Mouse (Mus musculus): ENCODE data around the gene Pakap. TPM values are rescaled to one million over a fixed set of nuclear protein-coding genes. Genes with fewer than 3 reads are reported as not detected.

Pakap gene
- total RNA-seq, 2 experiments from 2014 or later: 6.7 to 7.0 TPM

DNA sequence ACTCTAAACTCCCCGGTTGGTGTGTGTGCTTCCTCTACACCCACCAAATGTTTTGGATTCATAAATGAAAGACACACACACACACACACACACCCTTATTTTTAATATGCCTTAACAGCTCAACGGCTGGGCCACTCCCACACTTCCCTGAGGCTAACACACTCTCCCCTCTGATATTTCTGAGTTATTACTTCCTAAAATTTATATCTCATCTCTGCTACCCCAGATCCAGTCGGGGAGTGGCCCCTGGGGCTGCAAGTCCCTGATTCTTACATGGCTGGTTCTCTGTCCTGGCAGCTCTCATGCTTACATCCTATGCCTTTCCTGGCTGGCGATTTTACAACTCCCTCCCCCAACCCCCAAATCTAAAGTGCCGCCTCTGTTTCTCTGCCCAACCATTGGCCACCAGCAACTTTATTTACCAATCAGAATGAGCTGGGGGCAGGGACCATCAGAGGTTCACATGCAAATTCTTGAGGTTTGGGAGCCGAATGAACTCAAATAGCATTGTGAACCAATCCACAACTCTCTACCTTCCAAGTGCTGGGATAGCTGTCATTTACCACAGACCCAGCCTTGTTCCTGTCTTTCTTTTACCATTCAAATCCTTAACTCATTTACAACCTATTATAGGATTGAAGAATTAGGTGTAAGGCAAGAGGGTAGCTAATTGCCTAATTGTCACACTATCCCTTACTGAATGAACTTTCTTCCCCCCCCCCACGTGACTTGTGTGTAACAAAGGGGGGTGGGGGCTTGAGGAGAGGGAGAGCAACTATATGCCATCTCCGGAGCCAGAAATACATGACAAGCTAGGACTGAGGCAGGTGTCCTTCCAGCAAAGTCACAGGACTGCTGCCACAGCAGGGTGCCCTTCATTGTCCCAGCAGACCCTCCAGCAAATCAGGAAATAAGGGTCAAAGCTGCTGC lies 351.8 kb downstream of the Pakap start:
- DNase-seq: no peak

DNA sequence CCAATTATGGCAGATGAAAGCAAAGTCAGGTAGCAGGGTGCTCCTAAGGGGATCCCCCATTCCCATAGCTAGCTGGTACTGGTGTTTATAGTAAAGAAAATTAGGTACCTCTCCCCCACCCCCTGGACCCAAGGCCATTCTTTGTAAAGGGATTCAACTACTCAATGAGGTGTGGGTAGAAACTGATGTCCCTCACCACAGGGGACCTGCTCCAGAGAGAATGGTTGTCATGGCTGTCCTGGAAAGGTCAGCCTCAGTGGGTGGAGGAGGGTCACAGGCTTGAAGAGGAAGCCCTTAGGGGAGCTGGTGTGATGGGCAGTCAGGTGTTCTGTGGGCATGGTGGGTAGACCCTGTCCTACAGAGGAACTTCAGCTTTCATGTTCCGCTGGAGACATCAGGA lies 352.5 kb downstream of the Pakap start:
- DNase-seq: no peak

DNA sequence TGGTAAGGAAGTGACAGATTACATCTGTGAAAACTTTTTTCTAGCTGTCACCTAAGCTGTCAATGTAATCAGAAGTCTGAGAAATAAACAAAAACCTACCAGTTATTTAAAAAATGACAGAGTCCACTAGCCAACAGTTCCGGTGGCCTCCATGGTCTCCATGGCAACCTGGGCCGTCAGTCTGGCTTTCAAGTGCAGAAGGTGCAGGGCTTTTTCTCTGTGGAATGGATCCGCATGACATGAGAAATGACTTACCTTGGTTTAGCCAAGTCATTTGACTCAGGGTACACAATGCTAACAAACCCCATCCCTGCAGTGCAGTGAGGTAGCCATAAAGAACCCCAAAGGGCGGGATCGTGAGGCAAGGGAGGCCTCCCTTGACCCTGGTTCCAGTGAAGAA lies 354.2 kb downstream of the Pakap start:
- DNase-seq: no peak

DNA sequence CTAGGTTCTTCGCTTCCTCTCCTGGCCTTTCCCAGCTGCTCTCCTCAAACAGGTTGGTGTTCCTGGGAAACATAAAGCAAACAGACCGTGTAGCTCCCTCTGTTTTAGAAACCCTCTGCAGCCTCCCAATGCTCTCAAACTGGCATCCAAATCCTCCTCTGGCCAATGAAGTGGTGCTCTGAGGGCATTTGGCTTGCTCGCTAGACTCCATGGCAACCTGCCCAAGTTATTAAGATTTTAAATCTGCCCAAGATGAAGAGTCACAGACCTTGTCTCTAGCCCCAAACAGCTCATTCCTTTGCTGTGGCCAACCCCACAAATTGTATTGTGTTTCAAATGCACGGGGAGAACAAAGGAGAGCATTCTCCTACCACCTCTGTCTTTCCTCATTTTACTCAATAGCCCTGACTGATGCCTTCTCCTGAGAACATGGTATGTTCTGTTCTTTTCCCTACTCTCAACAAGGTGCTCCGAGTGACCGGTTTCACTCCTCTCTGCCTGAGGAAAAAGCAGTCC lies 356.6 kb downstream of the Pakap start:
- no peak for DNase-seq

DNA sequence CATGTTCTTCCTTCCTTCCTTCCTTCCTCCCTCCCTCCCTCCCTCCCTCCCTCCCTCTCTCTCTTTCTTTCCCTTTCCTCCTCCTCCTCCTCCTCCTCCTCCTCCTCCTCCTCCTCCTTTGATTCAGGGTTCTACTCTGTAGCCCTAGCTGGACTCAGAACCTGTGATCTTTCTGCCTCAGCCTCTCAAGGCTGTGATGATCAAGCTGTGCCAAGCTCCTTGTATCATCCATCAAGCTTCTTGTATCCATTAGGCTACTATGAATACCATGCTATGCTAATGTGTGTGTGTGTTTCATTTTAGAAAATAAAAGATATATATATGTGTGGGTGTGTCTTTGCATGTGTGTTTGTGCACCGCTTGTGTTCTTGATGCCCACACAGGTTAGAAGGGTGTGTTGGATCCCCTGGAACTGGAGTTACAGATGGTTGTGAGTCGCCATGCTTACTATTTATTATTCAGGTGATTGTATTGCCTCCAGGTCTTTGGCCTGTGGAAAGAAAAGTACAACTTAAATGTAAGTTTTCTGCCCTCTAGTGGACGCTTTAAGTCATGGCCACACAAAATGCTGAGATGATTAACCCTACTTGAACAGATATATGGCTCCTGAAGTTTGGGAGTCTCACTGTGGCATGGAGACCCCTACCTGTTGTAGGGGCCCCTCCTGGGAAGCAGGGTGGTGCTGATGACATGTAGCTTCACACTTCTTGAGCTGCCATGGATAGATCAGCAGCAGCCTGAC lies 359.7 kb downstream of the Pakap start:
- no peak for DNase-seq

DNA sequence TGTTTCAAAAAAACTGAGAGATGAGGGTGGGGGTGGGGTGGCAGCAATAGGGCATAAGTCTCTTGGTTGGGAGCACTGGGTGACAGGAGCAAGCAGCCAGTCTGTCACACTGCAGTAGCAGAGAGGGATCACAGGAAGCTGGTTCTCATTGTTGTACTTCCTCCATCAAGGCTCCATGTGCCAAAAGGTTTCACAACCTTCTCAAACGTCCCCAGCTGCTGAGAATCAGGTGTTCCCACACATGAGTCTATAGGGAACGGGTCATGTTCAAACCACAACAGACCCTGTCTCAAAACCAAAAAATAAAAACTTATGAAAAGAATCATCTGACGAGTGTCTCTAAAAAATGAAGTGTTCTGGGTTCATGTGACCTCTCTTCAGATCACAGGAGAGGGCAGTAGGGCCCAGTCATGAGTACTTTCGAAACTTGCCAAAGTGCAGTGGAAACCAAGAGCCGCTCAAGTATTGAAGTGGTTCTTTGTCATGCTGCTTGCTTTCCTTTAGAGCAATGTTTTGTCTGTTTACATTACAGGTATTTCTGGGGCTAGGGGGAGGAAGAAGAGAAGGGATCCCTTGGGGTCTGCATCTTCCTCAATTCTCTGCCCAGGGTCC lies 362.7 kb downstream of the Pakap start:
- DNase-seq: no peak

DNA sequence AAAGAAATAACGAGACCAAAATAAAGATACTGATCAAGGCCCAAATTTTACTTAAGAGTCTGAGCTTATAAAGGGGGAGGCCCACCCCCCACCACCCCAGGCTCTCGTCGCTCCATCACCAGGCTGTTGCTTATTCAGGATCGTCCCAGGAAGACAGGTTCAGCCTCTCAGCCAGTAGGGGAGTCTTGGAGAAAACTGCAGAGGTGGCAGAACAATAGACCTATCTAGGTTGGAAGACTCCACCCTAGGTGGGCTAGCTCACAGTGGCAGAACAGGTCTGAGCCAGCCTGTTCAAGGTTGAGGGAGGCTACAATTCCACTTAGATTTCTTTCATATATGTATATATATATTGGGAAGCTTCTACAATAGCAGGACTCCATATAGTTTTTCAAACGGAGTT lies 366.2 kb downstream of the Pakap start:
- DNase-seq: no peak

DNA sequence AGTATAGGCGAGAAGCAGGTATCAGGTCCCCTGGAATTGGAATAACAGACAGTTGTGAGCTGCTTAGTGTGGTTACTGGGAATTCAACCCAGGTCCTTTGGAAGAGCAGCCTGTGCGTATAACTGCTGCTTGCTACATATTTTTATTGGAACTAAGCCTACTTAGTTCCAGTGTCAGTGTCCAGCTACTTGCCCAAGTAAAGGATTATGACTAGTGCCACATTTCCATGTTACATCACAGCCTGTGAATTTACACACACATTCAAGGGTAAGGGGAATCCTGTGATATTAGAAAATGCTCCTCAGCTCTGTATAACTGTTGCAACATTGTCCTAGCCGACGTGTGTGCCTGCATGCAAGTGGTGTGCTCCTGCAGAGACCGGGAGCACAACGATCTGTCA lies 369.3 kb downstream of the Pakap start:
- DNase-seq: no peak

DNA sequence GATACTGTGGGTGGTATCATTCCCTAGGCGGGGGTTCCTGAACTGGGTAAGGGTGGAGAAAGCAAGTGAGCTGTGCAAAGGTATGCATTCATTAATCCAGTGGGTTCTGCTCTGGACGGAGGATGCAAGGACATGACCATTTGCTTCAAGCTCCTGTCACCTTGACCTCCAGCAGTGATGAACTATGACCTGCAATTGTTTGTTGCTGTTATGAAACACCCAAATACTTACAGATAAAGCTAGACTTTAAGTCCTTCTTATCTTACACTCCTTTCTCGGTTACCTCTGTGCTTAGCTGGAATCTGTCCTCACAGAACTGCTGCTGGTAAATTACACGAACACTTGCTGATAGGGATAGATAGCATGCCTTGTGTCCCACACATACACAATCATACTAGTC lies 372.7 kb downstream of the Pakap start:
- no peak for DNase-seq

DNA sequence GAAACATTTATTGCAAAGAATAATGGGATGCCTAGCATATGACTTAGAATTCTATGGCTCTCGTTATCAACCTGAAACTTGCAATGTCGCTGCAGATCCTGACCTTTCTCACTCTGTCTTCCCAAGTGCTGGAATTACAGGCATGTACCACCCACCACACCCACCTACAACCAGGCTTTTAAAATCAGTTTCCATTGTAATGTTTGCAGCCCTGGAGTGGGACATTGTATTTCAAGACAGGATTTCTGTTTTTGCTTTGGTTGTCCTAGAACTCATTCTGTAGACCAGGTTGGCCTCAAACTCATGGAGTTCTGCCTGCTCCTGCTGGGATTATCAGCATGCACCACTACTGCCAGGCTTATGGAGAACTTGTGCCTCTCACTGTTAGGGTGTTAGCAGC lies 374.9 kb downstream of the Pakap start:
- no peak for DNase-seq

Other genes with a start within 250 kb of the Pakap start
- 1 to 10 TPM in 1 of 2 experiments, under 1 TPM in 1; 0.54 to 1.9 TPM for gene Palm2, start 133.9 kb upstream of the Pakap start, total RNA-seq (2021)
- gene Akap2, start 149.5 kb downstream of the Pakap start, total RNA-seq (2021): 10 to 100 TPM; 34.3 to 35.9 TPM